Mouse (Mus musculus): Measurements from ENCODE around the gene Creb3l4. TPM values are rescaled to one million over a fixed set of nuclear protein-coding genes. Genes with fewer than 3 reads are reported as not detected.

Gene Creb3l4
- total RNA-seq, 2 experiments from 2014 or later = 0.41 TPM; not detected in 1

- DNase-seq = no peak
Observed at GRCm38 (mm10) chr3:90190859-90191510, 52.3 kb downstream of the Creb3l4 start.

Small RNA genes within 50 kb of the gene (microRNA-seq; reads per million reads assigned to microRNA genes)
- gene Mir7012 = 0.38 to 0.54 reads per million in 2 experiments

Other genes starting within 250 kb of the Creb3l4 start
- gene Hax1, start 244.7 kb downstream of the Creb3l4 start, total RNA-seq (2021) = 10 to 100 TPM; 46.1 to 48.5 TPM
- gene 4933434E20Rik, start 191.9 kb downstream of the Creb3l4 start, total RNA-seq (2021) = 10 to 100 TPM; 92.4 to 97.6 TPM
- 100 to 1,000 TPM in 1 of 2 experiments, 10 to 100 TPM in 1; 83.7 to 107 TPM for gene Ubap2l, start 190.9 kb downstream of the Creb3l4 start, total RNA-seq (2021)
- 10 to 100 TPM; 42.9 to 46.2 TPM for gene Tpm3, start 170.9 kb downstream of the Creb3l4 start, total RNA-seq (2021)
- under 1 TPM; 0.12 to 0.18 TPM for gene Nup210l, start 139.4 kb downstream of the Creb3l4 start, total RNA-seq (2021)
- gene Rps27, start 29.9 kb downstream of the Creb3l4 start, total RNA-seq (2021) = 1,000 to 10,000 TPM; 1,057 to 1,251 TPM
- 1 to 10 TPM; 4.2 to 4.9 TPM for gene Rab13, start 29.8 kb downstream of the Creb3l4 start, total RNA-seq (2021)
- 10 to 100 TPM; 51.7 to 54.8 TPM for gene Jtb, start 11.9 kb downstream of the Creb3l4 start, total RNA-seq (2021)
- 10 to 100 TPM; 62.0 to 65.5 TPM for gene Slc39a1, start 4.7 kb upstream of the Creb3l4 start, total RNA-seq (2021)
- 10 to 100 TPM; 13.4 to 18.0 TPM for gene Crtc2, start 10.7 kb upstream of the Creb3l4 start, total RNA-seq (2021)
- 10 to 100 TPM; 33.6 to 37.5 TPM for gene Dennd4b, start 21.7 kb upstream of the Creb3l4 start, total RNA-seq (2021)
- gene Gatad2b, start 49.7 kb upstream of the Creb3l4 start, total RNA-seq (2021) = 10 to 100 TPM; 40.0 to 41.8 TPM
- under 1 TPM; 0.50 to 0.62 TPM for gene Slc27a3, start 146.4 kb upstream of the Creb3l4 start, total RNA-seq (2021)
- gene Ints3, start 190.1 kb upstream of the Creb3l4 start, total RNA-seq (2021) = 10 to 100 TPM; 24.6 TPM
- 10 to 100 TPM; 16.2 to 16.8 TPM for gene Npr1, start 222.4 kb upstream of the Creb3l4 start, total RNA-seq (2021)
- 10 to 100 TPM; 29.3 to 30.1 TPM for gene Ilf2, start 232.6 kb upstream of the Creb3l4 start, total RNA-seq (2021)
- gene Snapin, start 247.5 kb upstream of the Creb3l4 start, total RNA-seq (2021) = 10 to 100 TPM; 62.0 to 70.7 TPM